Mouse (Mus musculus): Measurements from ENCODE around the gene Kmt5c.

DNA sequence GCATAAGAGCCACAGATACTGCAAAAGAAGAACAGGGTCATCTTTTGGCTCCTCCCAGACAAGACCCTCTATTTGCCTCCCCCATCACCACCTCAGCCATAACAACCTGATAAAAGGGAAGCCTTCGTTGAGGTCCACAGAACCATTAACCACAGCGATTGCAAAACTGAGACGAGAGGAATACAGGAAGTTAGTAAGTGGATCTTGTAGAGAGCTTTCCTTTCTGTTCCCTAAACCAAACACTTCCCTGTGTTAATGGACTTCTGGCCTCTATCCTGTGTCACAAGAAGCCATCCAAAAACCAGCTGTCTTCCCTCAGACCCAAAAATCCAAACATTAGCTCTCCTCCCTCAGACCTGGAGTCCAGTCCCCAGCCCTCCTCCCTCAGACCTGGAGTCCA lies 15.6 kb upstream of the Kmt5c start:
- TF ChIP-seq GATA1 (IDR thresholded peaks at IDR 0.05; ENCODE audit: low read length) (no peak), TAL1 (IDR thresholded peaks at IDR 0.05; ENCODE audit: low read length) (no peak)

Data from erythroblast, embryonic 14.5 days (primary cell).